Mouse (Mus musculus) testis, adult 2 months (tissue): Measurements from ENCODE around the gene Dnajc10. TPM values are rescaled to one million over a fixed set of nuclear protein-coding genes. Genes with fewer than 3 reads are reported as not detected.
A peak's percentile ranks its signal among the peaks of the same experiment; 100 is the strongest.

Source experiments
- H3K27ac ChIP-seq: fragments of 200-500 bp; 2 replicates; pipeline ENCODE4 v1.5.1; 2012; ENCODE audit warnings: low read depth, low read length; ENCODE audit not compliant: control insufficient read depth, insufficient read depth
- H3K27me3 ChIP-seq: fragments of 200-500 bp; 2 replicates; pipeline ENCODE4 v1.6.1; 2012; ENCODE audit warnings: mild to moderate bottlenecking, low read length, moderate library complexity; ENCODE audit not compliant: control insufficient read depth, insufficient read depth
- H3K36me3 ChIP-seq: fragments of 200-500 bp; 2 replicates; pipeline ENCODE4 v1.6.1; 2012; ENCODE audit warnings: mild to moderate bottlenecking, low read length; ENCODE audit not compliant: control insufficient read depth, insufficient read depth
- H3K4me1 ChIP-seq: fragments of 200-500 bp; 2 replicates; pipeline ENCODE4 v1.6.1; 2012; ENCODE audit warnings: low read length; ENCODE audit not compliant: control insufficient read depth, insufficient read depth
- H3K4me3 ChIP-seq: fragments of 200-500 bp; 2 replicates; pipeline ENCODE4 v1.5.1; 2012; ENCODE audit warnings: low read depth, mild to moderate bottlenecking, low read length, moderate library complexity, mixed read lengths; ENCODE audit not compliant: control insufficient read depth
- CTCF ChIP-seq: fragments of 200-500 bp; IDR thresholded peaks from 2 replicates; pipeline ENCODE4 v1.5.1; 2012; ENCODE audit warnings: low read depth, mild to moderate bottlenecking, inconsistent platforms, low read length, moderate library complexity; ENCODE audit not compliant: control insufficient read depth, insufficient read depth, insufficient replicate concordance
- POLR2A ChIP-seq: fragments of 200-500 bp; IDR thresholded peaks from 2 replicates; pipeline ENCODE4 v1.6.1; 2012; ENCODE audit warnings: low read depth, mild to moderate bottlenecking, inconsistent platforms, low read length, moderate library complexity; ENCODE audit not compliant: control insufficient read depth
- polyA plus RNA-seq: library from polyadenylated mRNA; depleted of rRNA; stranded (reverse); fragments of >200 nt; gene quantifications from 2 replicates; pipeline ENCODE4 v1.2.3, GENCODE M21; 2012

Dnajc10 gene
- polyA plus RNA-seq, 1 experiment, result 26.6 TPM

GRCm38 (mm10) chr2:80310772-80311171, 4.5 kb upstream of the Dnajc10 start:
- Histone ChIP-seq H3K4me1 (no peaks in the 10 kb centered on the region), H3K27ac (no peak overlapping the region), H3K27me3 (no peaks in the 10 kb centered on the region), H3K4me3 (no peak overlapping the region), H3K36me3 (no peaks in the 10 kb centered on the region)
- TF ChIP-seq CTCF (no peak), POLR2A (no peak)

- Histone ChIP-seq H3K27ac (no peak overlapping the region), H3K4me3 (no peak overlapping the region), H3K4me1 (no peaks in the 10 kb centered on the region), H3K27me3 (no peaks in the 10 kb centered on the region), H3K36me3 (no peaks in the 10 kb centered on the region)
- no peak for TF ChIP-seq CTCF
- TF ChIP-seq POLR2A, result no peak
Observed at GRCm38 (mm10) chr2:80311350-80311749, 3.9 kb upstream of the Dnajc10 start.

GRCm38 (mm10) chr2:80314201-80314600, 1.1 kb upstream of the Dnajc10 start:
- Histone ChIP-seq H3K27ac (no peak overlapping the region), H3K36me3 (no peaks in the 10 kb centered on the region; the same call in none of the 2 replicates), H3K4me1 (no peaks in the 10 kb centered on the region), H3K27me3 (no peaks in the 10 kb centered on the region), H3K4me3 (no peak overlapping the region)
- no peak for TF ChIP-seq CTCF
- TF ChIP-seq POLR2A, result no peak

GRCm38 (mm10) chr2:80314854-80315241, 418 bp upstream of the Dnajc10 start:
- H3K4me3 ChIP-seq, result peak overlapping the region; percentile 88; the same call in 1 of the 2 replicates
- no peaks in the 10 kb centered on the region for H3K27me3 ChIP-seq
- peak overlapping the region; percentile 92 for H3K27ac ChIP-seq
- TF ChIP-seq POLR2A, result no peak
- TF ChIP-seq CTCF, result no peak
- H3K4me1 ChIP-seq, result no peaks in the 10 kb centered on the region
- H3K36me3 ChIP-seq, result no peaks in the 10 kb centered on the region; the same call in none of the 2 replicates

GRCm38 (mm10) chr2:80322878-80323277, 7.6 kb downstream of the Dnajc10 start:
- Histone ChIP-seq H3K4me1 (no peaks in the 10 kb centered on the region), H3K27me3 (no peaks in the 10 kb centered on the region), H3K27ac (no peak overlapping the region), H3K4me3 (no peak overlapping the region), H3K36me3 (peaks cover 2% of the 10 kb centered on the region)
- TF ChIP-seq POLR2A (no peak), CTCF (no peak)

- H3K4me3 ChIP-seq, result no peak overlapping the region
- TF ChIP-seq CTCF, result no peak
- no peak for TF ChIP-seq POLR2A
- no peaks in the 10 kb centered on the region for H3K4me1 ChIP-seq
- H3K27me3 ChIP-seq, result no peaks in the 10 kb centered on the region
- H3K36me3 ChIP-seq, result peaks cover 2% of the 10 kb centered on the region
- H3K27ac ChIP-seq, result no peak overlapping the region
Observed at GRCm38 (mm10) chr2:80325779-80326178, 10.5 kb downstream of the Dnajc10 start.

- H3K36me3 ChIP-seq, result peaks cover 2% of the 10 kb centered on the region
- TF ChIP-seq CTCF, result no peak
- no peak for TF ChIP-seq POLR2A
Observed at GRCm38 (mm10) chr2:80327272-80327671, 12.0 kb downstream of the Dnajc10 start.

More at GRCm38 (mm10) chr2:80327272-80327671, 12.0 kb downstream of the Dnajc10 start:
- Histone ChIP-seq H3K4me1 (no peaks in the 10 kb centered on the region), H3K27me3 (no peaks in the 10 kb centered on the region), H3K27ac (no peak overlapping the region), H3K4me3 (no peak overlapping the region)
